Mouse (Mus musculus) brain, adult 2 months (tissue): ENCODE measurements at regions not wholly inside any gene's neighbourhood (a gene's known extent, or its start where the extent isn't known, plus 50 kb on each side); places are given as distances from the start of the nearest gene placed in this dataset.

Experiments used
- DNase-seq: peaks from one replicate; pipeline ENCODE4 v3.0.0; 2011; ENCODE audit warnings: low read depth, low spot score

DNA sequence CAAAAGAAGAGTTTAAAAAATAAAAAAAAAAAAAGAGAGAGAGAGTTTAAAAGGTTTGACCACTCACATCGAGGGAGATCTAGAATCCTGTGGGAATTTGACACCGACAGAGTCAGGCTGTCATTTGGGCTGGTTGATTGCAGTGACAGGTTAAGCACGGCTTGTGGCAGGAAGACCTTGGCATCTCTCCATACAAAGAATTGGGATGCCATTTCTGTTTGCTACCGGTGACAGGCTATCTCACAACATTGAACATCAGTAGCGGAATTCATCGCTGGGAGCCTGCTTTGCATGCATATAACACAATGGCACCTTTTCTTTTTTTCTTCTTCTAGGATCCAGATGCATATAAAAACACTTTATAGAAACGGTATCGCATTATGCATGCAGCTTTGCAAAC lies 53.7 kb upstream of the Gm26657 start:
- no peak for DNase-seq

DNA sequence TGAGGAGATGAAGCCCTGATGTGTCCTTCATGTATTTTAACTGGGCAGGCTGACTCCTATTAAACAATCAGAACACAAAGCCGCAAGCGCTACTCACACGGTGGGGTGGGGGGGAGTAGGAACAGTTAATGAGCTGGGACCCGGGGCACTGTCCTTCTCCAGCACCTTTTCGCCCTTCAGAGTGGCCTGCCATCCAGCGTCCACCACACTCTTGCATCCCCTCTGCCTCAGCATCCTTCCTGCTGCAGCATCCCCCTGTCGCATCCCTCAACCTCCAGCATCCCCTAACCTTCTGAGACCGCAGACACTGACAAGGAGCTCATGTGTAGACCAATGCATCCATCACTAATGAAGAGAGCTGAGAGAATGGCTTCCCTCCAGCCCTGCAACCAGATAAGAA lies 54.2 kb upstream of the Gm26657 start:
- no peak for DNase-seq

DNA sequence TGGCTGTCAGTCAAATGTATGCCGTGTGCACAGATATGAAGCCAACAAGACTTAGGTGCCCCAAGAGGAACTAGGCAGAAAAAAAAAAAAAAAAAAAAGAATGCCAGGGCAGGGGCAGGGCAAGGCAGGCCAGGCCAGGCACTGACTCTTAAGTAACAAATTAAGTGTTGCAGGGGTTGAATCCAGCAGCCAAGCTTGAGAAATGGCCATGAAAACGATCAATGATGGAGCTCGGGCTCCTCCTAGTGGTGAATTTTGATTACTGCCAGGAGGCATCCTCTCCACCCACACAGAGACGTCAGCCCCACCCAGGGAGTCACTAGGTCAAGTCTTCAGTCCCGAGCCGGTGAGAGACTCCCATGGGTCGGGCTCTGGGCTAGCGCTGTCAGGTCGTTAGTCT lies 54.7 kb upstream of the Gm26657 start:
- peak; percentile 86 for DNase-seq

DNA sequence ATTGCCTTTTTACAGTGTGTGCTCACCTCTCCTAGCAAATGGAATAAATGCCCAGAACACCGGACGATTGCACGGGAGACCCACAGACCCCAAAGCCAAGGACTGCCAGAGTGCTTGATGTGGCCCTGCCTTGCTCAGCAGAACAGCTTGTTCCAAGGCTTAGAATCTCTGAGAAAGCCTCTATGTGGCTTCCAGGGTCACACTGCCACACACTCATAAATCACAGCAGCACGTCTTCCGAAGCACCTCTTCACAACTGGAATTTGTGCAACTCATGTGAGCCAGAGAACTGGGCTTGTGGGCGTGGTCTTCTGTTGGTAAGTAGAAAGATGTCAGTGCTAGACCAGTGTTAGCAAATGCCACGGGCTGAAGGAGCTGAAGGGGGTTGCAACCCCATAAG lies 55.8 kb upstream of the Gm26657 start:
- no peak for DNase-seq

DNA sequence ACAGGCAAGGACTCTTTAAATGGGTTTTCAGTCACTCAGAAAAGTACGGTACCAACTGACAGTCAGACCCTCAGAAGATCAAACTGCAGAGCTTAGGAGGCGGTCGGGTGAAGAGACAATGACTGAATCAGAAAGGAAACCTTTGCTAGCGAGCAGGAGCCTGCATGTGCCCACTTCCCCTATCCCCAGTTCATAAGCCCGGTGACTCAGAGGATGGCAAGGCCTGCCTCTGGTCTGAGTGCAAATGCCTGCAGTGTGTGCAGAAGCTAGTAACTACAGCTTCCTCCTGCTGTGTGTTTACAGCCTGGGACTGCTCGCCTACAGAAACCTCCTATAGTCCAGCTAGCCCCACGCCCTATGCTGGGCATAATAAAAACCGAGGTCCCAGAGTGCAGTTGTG lies 58.7 kb upstream of the Gm26657 start:
- DNase-seq = no peak

DNA sequence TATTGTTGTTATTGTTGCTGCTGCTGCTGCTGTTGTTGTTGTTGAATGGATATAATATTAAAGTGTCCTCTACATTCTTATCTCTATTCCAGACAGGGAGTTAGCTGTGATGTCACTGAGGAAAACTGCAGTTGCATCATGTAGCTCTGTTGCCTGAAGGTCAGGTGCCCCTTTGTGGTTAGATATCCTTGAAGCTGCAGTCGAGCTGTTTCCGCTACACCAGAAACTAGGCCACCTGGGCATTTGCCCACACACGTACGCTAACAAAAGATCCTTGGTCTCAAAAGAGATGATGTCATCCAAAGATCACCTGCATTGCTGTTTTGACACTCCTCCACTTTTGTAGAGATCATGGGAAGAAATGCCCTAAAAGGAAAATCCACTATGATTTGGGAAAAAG lies 66.0 kb upstream of the Gm26657 start:
- peak; percentile 14 for DNase-seq

DNA sequence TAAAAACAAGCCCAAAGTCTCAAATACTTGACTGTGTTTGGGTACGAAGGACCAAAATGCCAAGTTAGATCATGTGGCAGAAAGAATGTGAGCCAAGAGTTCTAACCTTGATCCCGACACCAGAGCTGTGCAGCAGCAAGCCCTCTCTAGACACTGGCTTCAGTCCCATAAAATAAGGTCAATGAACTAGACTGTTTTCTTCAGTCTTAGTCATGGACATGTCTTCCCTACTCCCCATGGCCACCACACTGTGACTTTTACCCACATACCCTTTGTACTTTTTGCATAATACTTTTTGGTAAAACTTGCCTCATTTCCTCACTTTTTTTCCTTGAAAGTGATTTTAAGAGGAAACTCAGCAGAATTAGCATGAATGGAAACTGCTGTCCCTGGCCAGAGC lies 74.9 kb upstream of the Gm26657 start:
- no peak for DNase-seq

DNA sequence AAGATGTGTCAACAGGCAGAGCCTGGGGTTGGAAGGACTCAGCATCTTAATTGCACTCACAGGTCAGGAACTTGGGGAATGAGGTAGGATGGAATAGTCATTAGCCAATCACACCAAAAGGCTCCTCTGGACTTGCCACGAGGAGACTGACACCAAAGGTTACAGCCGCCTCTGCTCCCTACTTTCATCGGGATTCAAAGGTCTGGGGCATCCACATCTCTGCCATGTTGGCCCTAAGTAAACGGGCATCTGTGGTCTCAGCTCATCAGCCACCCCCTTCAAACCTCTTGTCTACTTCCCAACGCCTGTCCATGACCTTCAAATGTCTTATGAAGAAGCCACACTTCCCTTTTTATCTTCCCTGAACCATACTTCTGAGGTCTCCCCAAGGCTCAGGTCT lies 78.1 kb upstream of the Gm26657 start:
- DNase-seq = no peak

DNA sequence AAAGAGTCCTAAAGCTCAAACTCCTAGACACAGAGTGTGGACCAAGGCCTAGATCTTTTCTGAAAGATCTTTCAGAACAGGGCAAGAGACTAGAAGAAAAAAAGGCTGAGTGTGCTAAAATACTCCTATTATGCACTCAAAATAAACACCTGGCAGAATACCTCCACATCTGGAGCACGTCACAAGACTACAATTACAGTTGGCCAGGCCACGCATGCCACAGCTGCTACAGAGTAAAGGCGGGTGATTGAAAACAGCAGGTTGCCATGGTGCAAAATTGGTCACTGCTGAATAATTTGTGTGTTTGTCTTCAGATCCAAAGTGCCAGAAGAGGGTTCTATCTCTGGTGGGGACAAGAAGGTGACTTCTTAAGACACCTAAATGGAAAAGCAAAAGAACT lies 82.8 kb upstream of the Gm26657 start:
- DNase-seq = no peak

DNA sequence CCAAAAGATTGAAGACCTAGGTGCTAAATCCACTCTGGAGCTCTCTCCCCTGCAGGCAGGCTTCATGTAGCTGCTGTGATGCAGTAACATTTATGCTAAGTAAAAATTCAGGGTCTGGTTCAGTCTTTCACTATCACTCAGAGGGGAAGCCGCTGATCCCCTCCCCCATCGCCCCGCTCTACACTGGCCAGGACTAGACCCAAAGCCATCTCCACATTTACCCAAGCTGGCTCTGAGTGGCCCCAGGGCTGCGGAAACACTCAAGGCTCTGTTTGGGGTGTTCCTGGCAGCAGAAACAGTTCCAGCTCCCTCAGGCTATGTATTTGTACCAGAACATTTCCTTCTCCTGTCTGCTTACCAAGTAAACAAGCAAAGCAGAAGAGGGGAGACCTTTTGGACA lies 85.5 kb upstream of the Gm26657 start:
- DNase-seq = peak; percentile 39

DNA sequence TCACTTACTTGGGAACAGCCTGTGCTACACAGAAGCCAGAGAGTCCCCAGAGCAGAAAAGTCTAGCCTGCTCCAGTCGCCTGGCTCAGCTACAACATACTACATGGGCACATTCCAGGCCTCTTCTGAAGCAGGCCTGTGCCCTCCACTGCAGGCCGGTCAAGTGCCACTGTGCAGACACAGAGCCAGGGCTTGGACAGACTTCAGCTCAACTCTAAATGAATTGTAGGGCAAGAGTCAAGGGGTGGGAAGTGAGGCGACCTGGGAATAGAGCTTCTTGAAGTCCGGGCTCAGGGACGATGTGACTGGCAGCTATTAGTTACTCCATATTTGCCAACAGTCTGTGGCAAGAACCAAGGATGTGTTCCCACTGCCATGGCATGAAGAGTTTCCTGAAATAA lies 87.1 kb upstream of the Gm26657 start:
- no peak for DNase-seq

DNA sequence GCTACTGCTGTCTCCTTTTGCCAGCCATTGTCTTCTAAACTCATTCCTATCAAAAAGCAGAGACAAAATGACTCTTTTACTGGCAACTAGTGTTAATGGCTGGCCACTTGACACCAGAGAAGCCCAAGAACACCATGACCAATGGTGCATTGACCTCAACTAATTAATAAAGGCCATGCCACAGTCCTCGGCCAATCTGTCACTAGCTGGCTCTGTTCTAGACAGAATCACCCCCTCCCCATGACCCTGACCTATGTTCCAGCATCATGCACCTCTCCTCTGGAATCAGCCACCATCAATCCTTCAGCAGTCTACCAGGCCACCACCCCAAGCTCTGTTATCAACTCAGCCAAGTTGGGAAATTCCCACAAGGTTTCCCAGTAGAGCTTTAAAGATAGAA lies 90.1 kb upstream of the Gm26657 start:
- DNase-seq = no peak

DNA sequence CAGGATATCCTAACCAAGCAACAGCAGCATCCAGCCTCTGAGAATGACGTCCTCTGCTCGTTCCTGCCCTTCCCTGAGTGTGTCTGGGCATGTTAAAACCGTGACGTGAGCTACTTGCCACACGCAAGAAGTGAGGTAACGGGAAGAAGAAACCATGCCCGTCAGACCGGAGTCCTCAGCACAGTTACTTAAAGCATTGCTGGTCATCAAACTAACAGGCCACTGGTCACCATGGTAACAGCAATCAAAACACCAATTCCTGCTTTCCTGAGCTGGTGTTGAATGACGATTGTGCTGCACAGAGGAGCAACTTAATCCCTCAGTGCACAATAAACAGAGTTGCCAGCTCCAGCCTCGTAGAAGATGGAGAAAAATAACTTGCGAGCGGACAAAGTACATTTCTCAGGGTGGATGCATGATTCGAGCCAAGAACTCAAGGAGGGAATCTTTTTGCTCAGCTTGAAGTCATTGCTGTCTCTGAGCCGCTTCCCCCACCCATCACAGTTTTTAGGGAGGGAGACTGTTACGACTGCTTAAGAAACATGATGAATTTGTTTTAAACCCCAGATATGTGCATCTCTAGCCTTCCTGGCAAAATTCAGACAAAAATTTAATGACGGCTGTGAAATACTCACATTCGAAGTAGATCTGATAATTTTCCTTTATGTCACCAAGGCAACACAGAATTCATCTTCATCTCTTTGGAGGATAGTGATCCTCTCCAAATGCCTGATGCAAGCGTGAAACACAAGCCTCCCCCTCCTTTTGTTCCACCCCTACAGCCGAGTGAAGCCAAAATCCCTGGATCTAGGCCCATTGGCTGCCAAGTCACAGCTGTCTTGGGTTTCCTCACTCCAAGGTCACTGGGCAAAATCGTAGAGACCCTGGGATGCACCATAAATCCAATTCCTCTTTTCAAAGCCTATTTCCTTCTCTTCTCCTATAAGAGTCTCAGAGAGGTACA lies 95.6 kb upstream of the Gm26657 start:
- peak; percentile 69 for DNase-seq

DNA sequence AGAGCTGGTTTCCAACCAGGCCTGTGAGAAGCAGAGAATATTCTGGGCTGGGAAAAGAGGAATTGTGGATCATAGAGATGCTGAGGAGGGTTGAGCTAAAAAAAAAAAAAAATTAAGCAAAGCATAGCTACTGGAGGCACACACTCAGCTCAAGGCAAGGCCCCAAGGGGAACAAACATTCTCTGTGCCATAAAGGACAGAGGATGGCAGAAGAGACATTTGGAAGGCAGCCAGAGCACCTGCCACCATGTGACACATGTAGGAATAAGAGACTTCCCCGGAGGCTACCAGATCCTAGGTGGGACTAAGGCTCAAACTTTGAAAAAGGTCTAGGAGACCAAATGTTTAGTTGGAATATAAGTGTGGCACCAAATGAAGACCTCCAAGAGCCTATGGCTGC lies 96.4 kb upstream of the Gm26657 start:
- DNase-seq = peak; percentile 14

DNA sequence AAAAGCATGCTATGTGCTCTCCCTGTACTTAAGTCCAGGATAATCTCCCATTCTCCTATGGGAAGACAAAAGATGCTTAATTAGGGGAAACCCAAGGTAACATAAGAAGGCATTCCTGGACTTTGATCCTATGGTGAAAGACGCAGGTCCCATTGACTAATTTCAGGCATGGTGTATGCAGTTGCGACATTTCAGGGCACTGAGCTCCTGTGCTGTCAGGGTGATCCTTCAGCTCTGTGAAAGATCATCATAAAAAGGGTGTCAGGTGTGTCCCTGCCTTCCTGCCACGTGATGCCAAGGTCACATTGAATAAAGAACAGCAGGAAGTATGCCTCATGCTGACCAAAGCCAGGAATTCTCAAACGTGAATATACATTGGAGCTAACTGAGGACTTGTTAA lies 100.2 kb upstream of the Gm26657 start:
- DNase-seq = no peak

DNA sequence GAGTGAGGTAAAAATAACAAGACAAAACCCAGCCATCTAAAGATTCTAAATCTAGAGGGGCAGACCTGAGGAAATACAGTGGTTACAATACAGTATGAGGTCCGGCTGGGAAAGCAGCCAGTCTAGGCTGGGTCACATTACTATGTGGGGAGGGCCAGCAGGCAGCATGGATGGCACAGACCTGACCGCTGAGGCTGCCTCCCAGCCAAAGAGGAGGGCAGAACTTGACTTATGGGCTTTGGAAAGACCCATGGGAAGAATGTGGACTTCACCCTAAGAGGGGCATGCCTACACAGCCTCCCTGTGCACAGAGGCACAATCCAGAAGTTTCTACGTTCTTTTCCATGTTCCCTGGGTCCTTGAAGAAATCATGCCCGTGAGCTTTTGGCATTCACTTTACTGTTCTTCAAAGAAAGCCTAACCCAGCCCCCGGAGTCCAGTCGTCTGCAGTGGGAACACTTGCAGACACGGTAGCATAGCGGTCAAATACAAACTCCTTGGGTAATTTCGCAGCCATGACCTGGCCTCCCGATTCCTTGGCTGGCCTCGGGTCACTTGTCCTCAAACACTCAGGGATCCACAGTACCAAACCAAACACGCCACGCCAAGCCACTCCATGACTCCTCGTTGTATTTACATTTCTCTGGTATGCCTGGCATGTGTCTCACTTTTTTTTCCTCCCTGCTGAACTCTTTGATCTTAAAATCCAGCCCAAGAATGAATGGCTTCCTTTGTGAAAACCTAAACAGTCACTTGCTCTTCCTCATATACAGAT lies 101.0 kb upstream of the Gm26657 start:
- DNase-seq = no peak

DNA sequence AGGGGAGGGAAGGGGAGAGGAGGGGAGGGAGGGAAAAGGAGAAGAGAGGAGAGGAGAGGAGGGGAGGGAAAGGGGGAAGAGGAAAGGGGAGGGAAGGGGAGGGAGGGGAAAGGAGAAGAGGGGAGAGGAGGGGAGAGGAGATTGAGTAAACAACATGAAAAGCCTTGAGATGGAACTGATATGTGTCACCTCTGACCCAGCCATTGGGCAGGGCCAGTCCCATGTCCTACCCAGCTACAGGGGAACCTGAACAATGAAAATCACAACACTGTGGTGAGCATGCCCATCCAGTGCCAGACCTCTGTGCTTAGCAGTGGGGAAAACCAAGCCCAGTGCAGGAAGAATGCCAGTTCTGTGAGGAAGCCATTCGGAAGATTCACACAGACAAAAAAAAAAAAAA lies 103.6 kb upstream of the Gm26657 start:
- no peak for DNase-seq

DNA sequence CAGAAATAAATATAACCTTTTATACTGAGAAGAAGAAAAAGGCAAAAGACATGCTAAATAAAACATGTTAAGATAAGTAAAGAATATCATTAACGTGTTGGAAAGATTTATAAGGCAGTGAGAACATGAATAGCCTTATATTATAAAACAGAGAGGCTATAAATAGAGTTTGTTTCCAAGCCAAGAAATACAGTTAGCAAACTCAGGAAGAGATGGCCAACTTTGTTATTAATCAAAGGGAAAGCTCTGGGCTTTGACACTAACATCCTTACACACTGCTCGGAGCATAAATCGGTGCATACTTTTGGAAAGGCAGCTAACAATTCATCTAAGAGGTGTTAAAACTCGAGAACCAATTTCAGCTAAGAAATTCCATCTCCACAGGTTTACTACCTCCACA lies 106.3 kb upstream of the Gm26657 start:
- DNase-seq = no peak

DNA sequence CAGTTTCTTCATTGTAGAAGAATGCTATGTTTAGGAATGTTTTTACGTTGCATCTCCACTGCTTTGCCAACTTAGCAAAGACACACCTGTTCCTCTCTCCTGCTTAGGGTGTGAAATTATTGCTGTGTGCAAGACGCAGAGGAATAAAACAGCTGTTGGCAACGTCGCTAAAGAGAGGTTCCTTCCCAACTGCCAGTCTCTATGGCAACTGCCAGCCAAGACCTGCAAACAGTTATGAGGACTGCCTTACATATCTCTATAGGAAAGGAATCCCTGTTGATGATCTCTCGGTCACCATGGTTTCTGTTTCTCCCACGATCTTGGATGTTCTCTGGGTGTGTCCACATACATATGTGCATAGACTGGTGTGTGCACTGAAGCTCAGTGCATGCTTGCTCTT lies 109.6 kb upstream of the Gm26657 start:
- DNase-seq = peak; percentile 80

DNA sequence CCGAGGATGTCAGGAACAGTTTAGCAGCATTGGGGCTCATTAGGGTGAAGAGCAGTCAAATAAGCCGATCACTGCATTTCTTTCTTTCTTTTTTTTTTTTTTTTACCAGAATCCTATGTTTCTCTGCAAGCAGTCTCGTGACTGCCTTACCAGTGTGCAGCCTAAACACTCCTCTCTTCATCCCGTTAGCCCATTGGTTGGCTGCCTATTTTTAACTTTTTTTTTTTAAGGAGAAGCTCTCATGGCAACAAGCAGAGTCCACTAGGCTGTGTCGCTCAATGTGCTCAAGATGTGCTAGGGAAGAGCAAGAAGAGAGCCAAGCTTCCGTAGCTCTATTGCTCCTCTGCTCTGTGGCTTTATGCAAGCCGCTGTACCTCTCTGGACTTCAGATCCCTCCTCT lies 112.7 kb upstream of the Gm26657 start:
- peak; percentile 46 for DNase-seq

DNA sequence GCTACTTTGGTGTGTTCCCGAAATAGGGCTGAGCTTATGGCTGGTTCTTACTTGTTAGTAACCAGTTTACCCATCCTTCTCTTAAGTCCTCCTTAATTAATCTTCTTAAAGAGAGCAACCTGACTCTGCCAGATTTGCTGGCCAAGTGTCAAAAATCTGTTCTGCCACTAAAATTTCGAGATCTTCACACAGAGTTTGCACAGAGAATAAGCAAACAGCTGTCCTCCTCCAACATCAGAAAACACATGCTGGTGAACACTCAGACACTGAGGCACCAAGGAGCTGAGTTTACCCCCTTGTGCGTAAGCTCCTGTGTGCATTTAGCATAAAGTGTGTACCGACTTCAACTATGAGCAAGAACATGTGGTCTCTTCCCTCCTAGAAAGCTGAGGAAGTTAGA lies 118.1 kb upstream of the Gm26657 start:
- peak; percentile 61 for DNase-seq

DNA sequence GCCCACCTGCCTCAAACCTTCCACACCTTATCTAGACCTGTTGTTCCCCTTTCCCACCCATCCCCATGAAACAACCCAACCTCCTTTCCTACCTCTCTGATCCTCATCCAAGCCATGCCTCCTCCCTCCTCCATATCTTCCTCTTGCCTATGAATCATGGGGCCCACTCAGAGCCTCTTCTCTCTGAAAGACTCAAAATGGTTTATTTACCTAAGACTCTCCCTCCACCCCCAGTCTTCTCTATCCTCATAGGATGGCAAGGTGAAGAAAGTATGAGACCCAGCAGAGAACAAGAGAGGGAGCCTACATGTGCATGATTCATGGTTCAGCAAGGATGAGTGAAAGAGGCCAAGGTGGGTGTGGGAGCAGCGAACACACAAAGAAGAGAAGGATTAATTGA lies 118.5 kb upstream of the Gm26657 start:
- peak; percentile 53 for DNase-seq

DNA sequence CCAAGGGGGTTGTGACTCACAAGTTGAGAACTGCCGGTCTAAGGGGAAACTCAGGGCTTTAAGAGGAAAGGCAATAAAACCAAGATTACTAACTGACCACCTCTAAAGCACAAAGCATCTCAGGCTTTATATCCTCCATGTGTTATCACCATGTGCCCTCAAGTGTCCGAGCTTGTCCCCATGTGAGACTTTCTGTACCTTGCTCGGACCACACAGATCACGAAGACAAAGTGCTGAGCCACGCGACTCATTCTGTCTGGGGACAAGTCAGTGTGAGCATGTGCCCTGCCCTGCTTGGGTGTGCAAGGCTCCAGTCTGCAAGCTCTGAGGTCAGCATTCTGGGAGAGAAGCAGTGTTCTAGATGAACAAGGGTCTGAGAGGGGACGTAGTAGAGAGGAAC lies 119.2 kb upstream of the Gm26657 start:
- no peak for DNase-seq
